Mouse (Mus musculus) 416B (cell line): ENCODE measurements around the gene Olfr1148.

ENCODE experiments used
- DNase-seq: peaks from one replicate; pipeline ENCODE4 v3.0.0; 2011; ENCODE audit warnings: low read depth

Olfr1148 gene

GRCm38 (mm10) chr2:87830233-87830632 is at the start of gene Olfr1148:
Gene Olfr1148 (plus strand): TSS chr2:87830533.
- DNase-seq: no peak

GRCm38 (mm10) chr2:87800292-87800691 is 30.0 kb upstream of the Olfr1148 start, which contains the start of gene Olfr1143:
Gene Olfr1143 (plus strand): TSS chr2:87800592.
- DNase-seq: no peak

- DNase-seq: no peak
Observed at GRCm38 (mm10) chr2:87809522-87809921, 20.8 kb upstream of the Olfr1148 start, which contains the start of gene Olfr1145. Gene Olfr1145 (plus strand): TSS chr2:87809822.

- DNase-seq: no peak
Observed at GRCm38 (mm10) chr2:87843693-87844092, 13.4 kb downstream of the Olfr1148 start, which contains the start of gene Olfr1150-ps1. Gene Olfr1150-ps1 (plus strand): TSS chr2:87843993.

GRCm38 (mm10) chr2:87855562-87855961 is 25.2 kb downstream of the Olfr1148 start, which contains the start of gene Olfr1151:
Gene Olfr1151 (plus strand): TSS chr2:87855862.
- no peak for DNase-seq

GRCm38 (mm10) chr2:87866192-87866591 is 35.9 kb downstream of the Olfr1148 start, which contains the start of gene Olfr1152:
Gene Olfr1152 (plus strand): TSS chr2:87866492.
- no peak for DNase-seq
